Mouse (Mus musculus) spleen, postnatal 10 days (tissue): Measurements from ENCODE around the gene Igf2bp2.

ENCODE experiments used
- DNase-seq, 2 experiments: peaks; one replicate each; pipeline ENCODE4 v3.0.0; 2021 to 2022; ENCODE audit warnings: low spot score in 2 of 2

Igf2bp2 gene

DNA sequence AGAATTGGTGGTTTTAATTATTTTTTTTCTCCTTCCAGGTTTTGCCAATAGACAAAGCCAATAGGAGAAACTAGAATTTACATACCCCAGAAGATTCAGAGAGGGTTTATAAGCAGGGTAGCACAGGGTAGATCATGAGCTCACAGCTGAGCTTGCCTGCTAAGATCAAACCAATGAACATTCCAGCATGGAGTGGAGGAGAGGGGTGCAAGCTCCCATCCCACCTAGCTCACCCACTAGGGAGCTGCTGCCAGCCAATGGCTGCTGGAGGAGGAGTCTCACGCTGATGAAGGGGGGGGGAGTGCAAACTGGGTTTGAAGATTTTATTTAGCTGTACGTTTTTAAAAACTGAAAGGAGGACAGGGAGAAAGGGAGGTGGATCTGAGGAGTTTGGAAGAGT is 14.0 kb downstream of the Igf2bp2 start:
- no peak for DNase-seq

DNA sequence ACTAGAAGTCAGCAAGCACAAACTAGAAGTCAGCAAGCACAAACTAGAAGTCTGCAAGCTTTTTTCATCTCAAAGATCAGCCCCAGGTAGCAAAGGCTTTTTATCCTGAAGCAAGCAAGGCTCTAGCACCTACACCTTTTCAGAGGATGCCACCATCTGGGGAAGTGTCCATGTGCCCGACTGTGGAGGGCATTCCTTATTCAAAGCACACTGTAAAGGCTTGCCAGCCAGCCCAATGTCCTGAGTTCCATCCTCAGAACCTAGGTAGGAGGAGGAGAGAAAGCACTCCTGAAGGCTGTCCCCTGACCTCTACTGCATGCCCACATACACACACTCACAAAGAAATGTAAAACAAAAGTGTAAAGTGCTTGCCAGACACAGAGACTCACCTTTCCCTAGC is 16.0 kb downstream of the Igf2bp2 start:
- no peak for DNase-seq

DNA sequence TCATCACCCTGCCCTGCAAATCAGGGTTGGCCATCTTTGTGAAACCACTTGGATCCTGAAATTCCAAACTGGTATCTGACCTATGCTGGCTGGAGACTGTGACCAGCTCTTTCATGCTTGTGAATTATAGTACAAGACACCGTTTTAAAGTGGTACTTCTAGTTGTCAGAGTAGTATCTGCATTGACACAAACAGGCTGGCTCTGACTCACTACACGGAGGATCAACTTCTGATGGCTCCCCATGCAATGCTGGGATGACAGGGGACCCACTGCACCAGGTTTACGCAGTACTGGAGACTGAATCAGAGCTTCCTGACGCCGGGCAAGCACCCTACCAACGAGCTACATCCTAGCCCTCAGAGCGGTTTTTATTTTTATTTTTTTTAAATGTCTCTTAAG is 17.0 kb downstream of the Igf2bp2 start:
- DNase-seq = no peak

DNA sequence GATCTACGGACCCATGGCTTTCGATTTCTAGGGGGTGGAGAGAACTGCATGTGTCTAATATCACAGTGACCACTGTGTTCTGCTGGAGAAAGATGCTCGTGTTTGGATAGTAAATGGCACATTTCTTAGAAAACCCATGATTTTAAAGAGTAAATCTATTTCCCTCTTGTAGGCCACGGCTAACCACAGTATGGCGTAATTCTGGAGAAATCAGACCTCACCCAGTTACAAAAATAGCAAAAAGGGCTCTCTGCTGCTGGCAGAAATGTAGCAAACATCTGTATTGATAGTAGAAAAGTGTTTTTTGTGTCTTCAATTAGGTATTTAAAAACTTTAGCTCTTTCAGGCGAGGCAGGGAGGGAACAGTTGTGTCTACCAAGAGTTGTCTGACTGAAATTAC is 18.6 kb downstream of the Igf2bp2 start:
- no peak for DNase-seq

DNA sequence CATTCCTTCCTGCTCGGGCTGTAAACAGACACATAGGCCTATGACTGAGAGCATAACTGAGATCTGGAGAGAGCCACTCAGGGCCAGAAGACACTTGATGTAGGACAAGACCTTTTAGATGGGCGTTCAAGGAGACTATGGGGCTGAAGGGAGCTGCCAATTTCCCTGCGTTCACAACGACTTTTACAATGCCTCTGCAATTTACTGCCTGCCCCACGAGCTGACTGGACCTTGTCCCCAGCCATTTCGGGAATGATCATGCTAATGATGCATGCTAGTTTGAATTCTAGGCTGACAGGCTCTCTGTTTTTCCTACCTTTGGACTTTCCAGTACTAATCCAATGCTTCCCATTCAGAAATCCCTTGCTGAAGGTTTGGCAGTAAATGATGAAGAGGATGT is 22.2 kb downstream of the Igf2bp2 start:
- DNase-seq = no peak

DNA sequence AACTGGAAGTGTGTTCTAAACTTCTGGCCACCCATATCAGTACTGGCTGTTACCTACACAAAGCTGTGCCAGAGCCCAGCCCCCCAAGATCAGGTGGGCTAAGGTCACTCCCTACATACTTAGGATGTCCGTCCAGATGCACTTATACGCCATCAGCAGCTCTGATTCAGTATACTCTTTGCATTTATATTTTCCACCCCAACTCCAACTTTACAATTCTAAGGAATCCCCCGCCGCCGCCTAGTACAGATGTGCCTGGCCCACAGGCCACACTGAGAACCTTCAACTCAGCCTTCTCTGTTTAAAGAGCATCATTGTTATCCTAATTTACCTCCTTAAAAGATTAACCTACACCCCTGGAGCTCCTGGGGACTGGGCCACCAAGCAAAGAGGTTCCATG is 23.3 kb downstream of the Igf2bp2 start:
- DNase-seq = no peak

DNA sequence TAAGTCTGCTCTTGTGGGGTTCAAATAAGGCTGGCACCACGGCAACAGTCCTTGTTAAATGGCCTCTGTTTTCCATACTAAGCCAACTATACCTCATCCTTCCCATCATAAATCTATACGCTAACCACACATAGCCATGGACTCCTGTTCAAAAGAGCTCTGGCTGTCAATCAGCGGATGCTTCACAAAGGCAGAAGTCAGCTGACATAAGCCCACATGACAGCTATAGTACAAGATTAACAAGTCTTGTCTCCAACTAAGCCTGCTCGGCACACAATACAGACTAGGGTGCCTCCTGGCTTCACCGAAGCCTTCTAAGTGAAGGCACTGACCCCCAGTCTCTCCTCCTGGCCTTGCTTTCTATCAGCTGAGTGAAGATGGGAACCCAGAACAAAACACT is 26.9 kb downstream of the Igf2bp2 start:
- no peak for DNase-seq

DNA sequence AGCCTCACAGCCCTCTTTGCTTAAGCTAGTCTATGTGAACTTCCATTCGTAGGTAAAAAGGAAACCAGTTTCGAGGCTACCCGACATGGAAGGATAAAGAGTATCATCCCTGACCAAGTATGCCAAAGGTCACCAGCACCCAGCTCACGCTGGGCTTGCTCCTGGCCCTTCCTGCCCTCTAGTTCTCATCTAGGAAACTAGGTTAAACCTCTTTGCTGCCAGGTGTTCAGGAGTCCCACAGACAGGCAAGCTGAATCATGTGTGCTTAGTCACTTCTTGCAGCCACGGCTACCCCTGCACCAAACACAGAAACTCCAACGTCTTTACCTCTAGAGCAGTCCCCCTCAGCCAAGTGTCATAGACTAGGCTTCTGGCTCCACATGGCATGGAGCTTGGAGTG is 31.8 kb downstream of the Igf2bp2 start:
- DNase-seq = no peak

DNA sequence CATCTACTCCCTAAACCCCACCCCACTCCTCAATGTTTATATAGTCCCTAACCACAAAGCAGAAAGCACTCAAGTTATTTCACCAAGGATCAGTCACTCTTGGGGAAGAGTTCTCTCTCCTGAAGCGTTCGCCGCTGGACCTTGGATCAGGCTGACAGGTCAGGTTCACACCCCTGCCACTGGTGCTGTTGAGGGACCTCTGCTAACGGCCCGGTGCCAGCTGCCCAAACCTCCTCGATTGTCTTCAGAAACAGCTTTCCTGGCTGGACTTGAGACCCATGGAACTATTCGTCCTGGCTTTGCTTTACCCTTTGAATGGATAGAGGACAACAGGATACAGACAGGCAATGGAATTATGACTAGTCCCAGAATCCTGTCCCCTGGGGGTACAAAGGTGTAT is 33.6 kb downstream of the Igf2bp2 start:
- no peak for DNase-seq

DNA sequence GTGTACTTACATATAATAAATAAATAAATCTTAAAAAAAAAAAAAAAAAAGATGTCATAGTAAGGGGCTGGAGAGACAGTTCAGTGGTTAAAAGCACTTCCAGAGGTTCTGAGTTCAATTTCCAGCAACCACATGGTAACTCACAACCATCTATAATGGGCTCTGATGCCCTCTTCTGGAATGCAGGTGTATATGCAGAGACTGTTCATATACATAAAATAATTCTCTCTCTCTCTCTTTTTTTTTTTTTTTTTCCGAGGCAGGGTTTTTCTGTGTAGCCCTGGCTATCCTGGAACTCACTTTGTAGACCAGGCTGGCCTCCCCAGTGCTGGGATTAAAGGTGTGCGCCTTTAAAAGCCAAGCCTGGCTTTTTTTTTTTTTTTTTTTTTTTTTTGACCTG is 34.5 kb downstream of the Igf2bp2 start:
- DNase-seq = no peak

DNA sequence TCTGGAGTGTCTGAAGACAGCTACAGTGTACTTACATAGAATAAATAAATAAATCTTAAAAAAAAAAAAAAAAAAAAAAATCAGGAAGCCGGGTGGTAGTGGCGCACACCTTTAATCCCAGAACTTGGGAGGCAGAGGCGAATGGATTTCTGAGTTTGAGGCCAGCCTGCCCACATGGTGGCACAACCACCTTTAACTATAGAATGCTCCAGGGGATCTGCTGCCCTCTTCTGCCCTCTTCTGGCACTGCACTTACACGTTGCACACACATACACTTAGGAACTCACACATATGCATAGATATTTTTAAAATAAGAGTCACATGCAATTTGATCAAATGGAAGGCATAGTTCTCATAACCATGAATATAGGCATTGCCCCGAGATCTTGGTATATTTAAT is 35.3 kb downstream of the Igf2bp2 start:
- no peak for DNase-seq

DNA sequence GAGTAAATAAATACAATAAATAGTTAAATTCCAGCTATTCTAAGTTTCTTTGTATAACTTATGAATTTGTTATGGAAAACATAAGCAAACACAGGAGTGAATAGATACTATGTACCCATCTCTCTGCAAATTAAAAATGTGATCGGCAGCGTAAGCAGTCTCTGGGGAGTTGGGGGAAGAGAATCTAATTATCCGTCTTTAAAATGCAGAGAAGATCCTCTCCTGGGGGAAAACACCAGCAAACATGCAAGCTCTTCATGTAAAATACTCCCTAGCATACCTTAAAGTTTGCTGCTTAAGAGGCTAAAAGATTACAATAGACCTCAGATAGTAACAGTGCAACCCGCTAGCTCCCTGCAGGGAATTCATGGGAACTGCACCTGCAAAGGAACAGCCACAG is 36.2 kb downstream of the Igf2bp2 start:
- DNase-seq = no peak

DNA sequence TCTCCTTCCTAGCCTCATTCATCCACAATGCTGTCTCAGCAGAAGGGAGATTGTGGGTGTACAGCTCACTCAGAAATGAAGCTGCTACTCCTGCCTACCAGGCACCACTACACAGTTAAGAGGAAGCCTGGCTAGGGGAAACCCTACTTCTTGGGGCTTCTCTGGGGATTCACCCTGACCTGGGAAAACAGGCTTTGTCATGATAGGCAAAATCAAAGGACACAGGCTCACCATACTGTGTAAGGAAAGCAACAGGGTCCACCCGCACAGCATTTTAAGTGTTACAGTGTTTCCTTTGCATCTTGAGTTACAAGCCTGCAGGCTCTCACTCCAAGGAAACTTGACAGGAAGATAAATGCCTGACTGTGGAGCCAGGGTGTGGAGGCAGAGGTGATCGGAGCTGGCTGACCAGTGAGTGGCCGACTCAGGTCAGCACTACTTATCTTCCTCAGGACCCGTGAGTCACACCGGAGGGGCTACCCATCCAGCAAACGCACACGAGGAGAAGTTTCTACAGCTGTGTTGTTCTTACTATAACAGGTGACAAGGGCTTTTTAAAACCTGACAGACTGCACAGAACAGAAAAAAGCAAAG is 38.7 kb downstream of the Igf2bp2 start:
- no peak for DNase-seq

DNA sequence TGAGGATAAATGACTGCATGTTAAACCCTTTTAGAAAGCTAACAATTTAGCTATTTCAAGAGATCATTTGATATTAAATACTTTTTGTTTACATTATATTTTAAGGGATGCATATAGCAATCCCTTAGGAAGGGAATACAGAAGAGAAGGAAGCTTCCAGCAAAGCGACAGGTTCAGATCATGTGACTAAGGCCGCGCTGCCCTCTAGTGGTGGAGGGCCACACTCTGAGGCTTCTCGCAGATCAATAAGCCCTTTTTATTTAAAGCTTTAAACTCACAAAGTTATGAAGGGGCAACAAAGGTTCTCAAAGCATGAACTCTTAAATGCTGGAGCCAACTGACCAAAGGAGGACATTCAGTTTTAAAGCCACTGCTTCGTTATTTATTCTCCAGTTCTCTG is 39.4 kb downstream of the Igf2bp2 start:
- peak; percentile 12 to 73 for DNase-seq

DNA sequence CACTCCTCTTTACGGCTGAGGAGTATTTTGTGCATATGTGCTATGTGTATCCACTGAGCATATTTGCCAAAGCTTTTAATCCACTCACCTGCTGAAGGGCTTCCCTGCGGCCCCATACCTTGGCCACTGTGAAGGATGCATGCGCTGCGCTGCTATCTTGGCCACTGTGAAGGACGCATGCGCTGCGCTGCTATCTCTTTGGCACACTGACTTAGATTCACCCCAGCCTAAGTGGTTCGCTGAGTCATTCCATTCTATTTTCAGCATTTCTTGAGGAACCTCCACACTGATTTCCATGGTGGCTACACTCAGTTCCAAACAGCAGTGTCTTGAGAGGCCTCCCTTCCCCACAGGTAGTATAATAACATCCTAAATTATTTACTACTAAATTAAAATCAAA is 42.0 kb downstream of the Igf2bp2 start:
- DNase-seq = no peak

DNA sequence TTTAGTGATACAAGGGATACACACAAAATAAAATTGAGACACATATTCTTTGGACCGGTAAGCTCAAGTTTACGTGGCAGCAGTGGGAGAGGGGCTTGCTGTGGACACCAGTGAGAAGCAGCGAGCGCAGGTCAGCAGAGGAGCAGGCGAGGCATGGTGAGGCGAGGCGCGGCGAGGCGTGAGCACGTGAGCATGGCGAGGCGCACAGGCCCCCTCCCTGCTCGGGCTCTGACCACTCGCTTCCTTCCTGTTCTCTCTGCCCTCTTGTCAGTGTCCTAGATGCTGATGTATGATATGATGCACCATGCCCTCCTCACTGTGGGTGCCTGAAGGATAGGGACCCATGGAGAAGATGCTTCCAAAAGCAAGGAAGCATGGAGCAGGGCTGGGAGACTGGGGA is 43.6 kb downstream of the Igf2bp2 start:
- peak in 1 of 2 experiments; percentile 44 for DNase-seq

DNA sequence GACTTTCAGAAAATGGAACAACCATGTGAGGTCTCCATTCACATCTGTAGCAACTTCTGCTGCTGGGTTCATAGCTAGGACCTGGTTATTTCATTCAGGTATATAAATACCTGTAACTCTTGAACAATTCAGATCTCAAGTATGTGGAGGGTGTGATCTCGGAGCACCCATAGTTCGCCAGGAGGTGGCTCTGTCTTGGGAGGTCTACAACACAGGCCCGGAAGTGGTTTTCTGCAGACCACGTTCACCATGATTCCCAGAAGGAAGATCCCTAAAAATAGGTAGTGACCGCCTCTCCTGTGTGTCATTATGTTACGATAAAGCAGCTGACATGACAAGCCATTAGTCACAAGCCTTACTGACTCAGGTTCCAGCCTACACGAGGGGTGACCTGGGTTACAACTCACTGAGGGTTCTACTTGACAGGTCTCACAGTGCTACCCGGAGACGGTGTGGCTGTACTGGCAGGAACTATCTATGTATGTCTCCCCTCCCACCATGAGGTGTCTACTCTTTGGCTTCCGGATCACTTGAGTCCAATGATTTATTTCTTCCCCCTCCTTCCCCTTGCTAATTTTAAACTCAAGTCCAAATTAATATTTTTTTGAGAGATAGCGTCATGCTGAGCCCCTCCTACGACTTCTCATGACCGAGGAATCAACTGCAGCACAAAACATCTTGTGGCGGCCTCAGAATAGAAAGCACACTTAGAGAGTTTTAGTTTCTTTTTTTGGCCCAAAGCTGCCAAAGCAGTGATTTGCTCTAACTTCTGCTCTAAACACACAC is 44.2 kb downstream of the Igf2bp2 start:
- DNase-seq = peak in 1 of 2 experiments; percentile 26

DNA sequence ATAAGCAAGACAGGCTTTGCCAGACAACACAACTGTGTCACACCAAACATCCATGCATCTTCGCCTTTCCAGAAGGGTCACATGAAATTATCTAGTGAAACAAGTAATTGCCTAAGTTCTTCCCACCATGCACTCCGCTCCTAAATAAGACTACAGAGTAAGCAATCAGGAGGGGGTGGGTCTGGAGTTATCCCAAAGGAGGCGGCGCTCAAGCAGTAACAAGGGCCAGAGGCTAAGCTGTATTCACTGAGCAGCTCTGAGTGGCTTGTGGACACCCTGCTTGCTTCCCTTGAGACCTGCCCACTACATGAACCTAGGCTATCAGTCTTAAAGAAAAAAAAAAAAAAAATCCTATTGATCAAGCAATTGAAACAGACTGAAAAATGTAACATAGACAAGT is 44.9 kb downstream of the Igf2bp2 start:
- DNase-seq = no peak

DNA sequence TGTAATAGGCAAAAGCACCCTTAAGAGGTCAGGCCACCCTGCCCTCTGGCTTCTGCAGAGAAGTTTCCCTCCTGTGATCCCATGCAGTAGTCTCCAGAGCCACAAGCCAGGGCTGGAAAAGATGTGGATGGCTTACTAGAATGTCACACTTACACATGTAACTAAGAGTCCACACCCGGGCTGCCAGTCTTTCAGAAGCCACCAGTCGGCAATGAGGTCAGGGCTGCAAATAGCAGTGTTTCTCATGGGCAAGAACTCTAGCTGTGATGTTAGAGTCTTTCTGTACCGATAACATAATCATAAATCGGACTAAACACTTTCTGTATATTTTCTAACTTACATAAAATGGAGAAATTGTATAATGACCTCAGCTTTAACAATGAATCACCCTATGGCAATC is 46.4 kb downstream of the Igf2bp2 start:
- DNase-seq = no peak

DNA sequence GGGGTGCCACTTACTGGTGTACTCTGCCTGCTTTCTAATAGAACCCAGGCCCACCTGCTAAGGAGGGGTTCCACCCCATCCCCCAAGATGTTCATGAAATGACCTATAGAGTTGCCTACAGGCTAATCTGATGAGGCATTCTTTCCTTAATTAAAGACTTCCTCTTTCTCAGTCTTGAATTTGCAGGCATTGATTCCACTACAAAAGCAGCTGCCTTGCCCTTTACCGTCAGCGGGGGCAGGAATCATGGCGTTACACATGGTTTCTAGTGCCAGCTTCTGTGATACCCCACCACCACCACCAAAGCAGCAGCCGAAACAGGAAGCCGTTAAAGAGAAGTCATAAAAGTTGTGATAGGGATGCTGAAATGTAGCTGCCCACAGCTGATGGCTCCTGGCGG is 47.0 kb downstream of the Igf2bp2 start:
- no peak for DNase-seq

DNA sequence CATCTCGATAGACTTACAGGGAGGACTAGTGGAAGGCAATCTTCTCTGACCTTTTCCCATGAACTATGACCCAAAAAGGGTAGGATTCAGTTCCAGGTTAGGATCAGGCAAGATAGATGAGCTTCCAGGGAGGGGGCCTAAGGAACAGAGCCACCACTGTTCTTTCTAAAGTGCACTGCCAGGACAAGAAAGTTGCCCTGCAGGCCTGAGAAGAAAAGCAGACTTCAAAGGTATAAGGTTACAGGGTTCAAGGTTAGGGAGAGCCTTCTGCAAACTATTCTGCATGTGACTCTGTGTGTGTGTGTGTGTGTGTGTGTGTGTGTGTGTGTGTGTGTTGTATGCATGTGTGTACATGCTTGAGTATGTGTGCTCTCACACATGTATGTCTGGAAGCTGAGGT is 53.1 kb downstream of the Igf2bp2 start:
- DNase-seq = no peak

DNA sequence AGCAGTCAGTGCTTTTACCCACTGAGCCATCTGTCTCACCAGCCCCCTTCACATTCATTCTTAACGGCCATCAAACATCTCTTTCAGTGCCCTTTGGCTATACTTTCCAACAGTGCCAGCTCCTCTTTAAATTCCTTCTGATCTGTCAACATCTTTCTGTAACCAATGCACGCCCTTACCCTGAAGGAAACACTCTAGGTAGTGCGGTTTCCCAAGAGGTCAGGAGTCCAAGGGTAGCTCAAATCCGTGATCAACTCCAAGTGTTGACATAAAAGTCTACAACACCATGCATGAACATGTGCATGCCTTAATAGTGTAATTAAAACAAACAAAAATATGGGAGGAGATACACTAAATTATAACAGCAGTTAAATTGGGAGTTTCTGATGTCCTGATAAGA is 53.9 kb downstream of the Igf2bp2 start:
- no peak for DNase-seq

DNA sequence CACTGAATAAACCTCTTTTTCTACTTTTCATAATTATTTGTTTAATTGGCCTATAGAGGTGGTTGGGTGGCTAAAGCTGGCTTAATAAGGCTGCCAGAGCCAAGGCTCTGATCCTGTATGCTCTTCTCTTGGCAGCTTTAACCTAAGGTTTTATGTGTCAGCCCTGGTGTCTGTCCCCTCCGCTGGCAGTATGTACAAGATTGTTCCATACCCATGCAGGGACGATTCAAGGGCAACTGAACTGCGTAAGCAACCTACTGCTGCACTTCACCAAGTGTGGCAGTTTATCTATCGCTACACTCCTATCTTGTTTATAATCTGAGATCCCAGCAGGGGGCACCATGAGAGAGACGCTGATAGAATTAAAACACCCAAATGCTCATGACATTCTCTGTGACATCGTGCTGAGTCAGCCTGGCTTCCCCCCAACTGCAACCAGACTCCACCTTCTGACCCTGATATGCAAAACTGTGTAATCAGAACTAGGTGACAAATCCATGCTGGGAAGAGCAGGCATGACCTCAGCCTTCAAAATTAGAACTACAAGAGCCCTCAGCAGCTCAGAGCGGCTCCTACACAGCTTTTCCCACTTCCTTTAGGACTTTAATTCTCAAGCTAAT is 55.1 kb downstream of the Igf2bp2 start:
- peak in 1 of 2 experiments; percentile 33 for DNase-seq
